Mouse (Mus musculus) E14TG2a.4 (cell line): ENCODE measurements around the gene Cpeb4.
"Not testable (repeated sequence)": the region's sequence is repeated elsewhere in the genome, so short reads cannot be mapped to it uniquely, and the experiment has no call there.

Experiments used
- CTCF ChIP-seq: conservative IDR thresholded peaks from 2 replicates; pipeline ENCODE4 v1.5.1; 2014; ENCODE audit warnings: low read length
- NANOG ChIP-seq: IDR thresholded peaks from 2 replicates; pipeline ENCODE4 v1.6.1; 2014; ENCODE audit warnings: borderline replicate concordance, low read length, mixed read lengths

DNA sequence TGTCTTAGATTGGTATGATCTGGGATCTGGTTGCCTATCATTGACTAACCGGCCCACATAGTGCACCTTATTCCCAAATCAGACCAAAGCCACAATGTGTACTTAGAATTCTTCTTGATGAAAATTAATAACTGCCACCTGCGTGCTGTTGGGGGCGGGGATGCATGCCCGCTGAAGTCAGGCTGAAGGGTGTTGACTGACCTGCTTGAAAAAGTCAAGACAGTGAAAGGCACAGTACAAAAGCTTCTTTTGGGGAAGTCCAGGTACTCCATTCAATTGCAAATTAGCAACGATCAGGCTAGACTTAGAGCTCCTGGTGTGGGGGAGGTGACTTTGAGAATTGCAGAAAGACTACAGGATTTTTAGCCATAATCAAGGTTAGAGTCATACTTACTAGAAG lies 108.1 kb downstream of the Cpeb4 start:
- TF ChIP-seq CTCF, result not testable (repeated sequence)
- TF ChIP-seq NANOG, result peak; percentile 83
